Mouse (Mus musculus) lung, postnatal 25 days (tissue): ENCODE measurements around the gene Lhx3.

Experiments
- DNase-seq: peaks from one replicate; pipeline ENCODE4 v3.0.0; 2022; ENCODE audit warnings: low spot score

Gene Lhx3

GRCm38 (mm10) chr2:26201926-26202848 is 5.9 kb downstream of the Lhx3 start:
- DNase-seq: no peak

- DNase-seq: peak; percentile 7
Observed at GRCm38 (mm10) chr2:26198488-26198887, 9.6 kb downstream of the Lhx3 start.

GRCm38 (mm10) chr2:26194552-26195339 is 13.3 kb downstream of the Lhx3 start:
- no peak for DNase-seq

- DNase-seq: peak; percentile 61
Observed at GRCm38 (mm10) chr2:26188517-26188916, 19.6 kb downstream of the Lhx3 start.

- DNase-seq: no peak
Observed at GRCm38 (mm10) chr2:26184352-26184751, 23.7 kb downstream of the Lhx3 start.

- peak; percentile 11 for DNase-seq
Observed at GRCm38 (mm10) chr2:26182646-26183045, 25.4 kb downstream of the Lhx3 start.

- DNase-seq: no peak
Observed at GRCm38 (mm10) chr2:26177189-26177588, 30.9 kb downstream of the Lhx3 start.

GRCm38 (mm10) chr2:26176731-26177130 is 31.4 kb downstream of the Lhx3 start:
- DNase-seq: no peak

- DNase-seq: no peak
Observed at GRCm38 (mm10) chr2:26175191-26175590, 32.9 kb downstream of the Lhx3 start.

- no peak for DNase-seq
Observed at GRCm38 (mm10) chr2:26172166-26172565, 35.9 kb downstream of the Lhx3 start.

GRCm38 (mm10) chr2:26170376-26170775 is 37.7 kb downstream of the Lhx3 start:
- no peak for DNase-seq

- DNase-seq: no peak
Observed at GRCm38 (mm10) chr2:26168843-26169579, 39.1 kb downstream of the Lhx3 start.

- DNase-seq: no peak
Observed at GRCm38 (mm10) chr2:26166890-26167289, 41.2 kb downstream of the Lhx3 start.

GRCm38 (mm10) chr2:26158064-26158463 is 50.0 kb downstream of the Lhx3 start:
- DNase-seq: no peak

- DNase-seq: no peak
Observed at GRCm38 (mm10) chr2:26156191-26156977, 51.7 kb downstream of the Lhx3 start.

- no peak for DNase-seq
Observed at GRCm38 (mm10) chr2:26155737-26156136, 52.4 kb downstream of the Lhx3 start.

- no peak for DNase-seq
Observed at GRCm38 (mm10) chr2:26154586-26154985, 53.5 kb downstream of the Lhx3 start.

GRCm38 (mm10) chr2:26153909-26154340 is 54.2 kb downstream of the Lhx3 start:
- DNase-seq: peak; percentile 46

GRCm38 (mm10) chr2:26153295-26153694 is 54.8 kb downstream of the Lhx3 start:
- DNase-seq: peak; percentile 24
